Mouse (Mus musculus) ES-E14 (cell line): ENCODE results near the gene Dnah12. TPM values are rescaled to one million over a fixed set of nuclear protein-coding genes. Genes with fewer than 3 reads are reported as not detected.
"Not testable (repeated sequence)": the region's sequence is repeated elsewhere in the genome, so short reads cannot be mapped to it uniquely, and the experiment has no call there.

Experiments
- DNase-seq: peaks from one replicate; pipeline ENCODE4 v3.0.0-alpha.2; 2013; ENCODE audit warnings: low read depth, low spot score
- H3K27ac ChIP-seq: 2 replicates; pipeline ENCODE4 v1.5.1; 2012; ENCODE audit warnings: low read depth, mild to moderate bottlenecking, low read length, moderate library complexity, mixed read lengths; ENCODE audit not compliant: poor library complexity, insufficient read depth, severe bottlenecking
- H3K36me3 ChIP-seq: 2 replicates; pipeline ENCODE4 v1.6.1; 2012; ENCODE audit warnings: mild to moderate bottlenecking, low read length, moderate library complexity, mixed read lengths; ENCODE audit not compliant: control insufficient read depth, poor library complexity, insufficient read depth, severe bottlenecking
- H3K4me1 ChIP-seq, 2 experiments: fragments of 150-350 bp in 1 of 2; sonication (generic) in 1 of 2; 2 replicates each; pipeline ENCODE4 v1.6.1; 2012; ENCODE audit warnings: low read length in 2 of 2, mild to moderate bottlenecking in 1 of 2, mixed read lengths in 1 of 2; ENCODE audit not compliant: control insufficient read depth in 2 of 2, insufficient read depth in 2 of 2, poor library complexity in 1 of 2
- H3K4me3 ChIP-seq, 2 experiments: fragments of 150-350 bp in 1 of 2; sonication (generic) in 1 of 2; 2 replicates each; pipeline ENCODE4 v1.5.1; 2012; ENCODE audit warnings: low read length in 2 of 2, low read depth in 1 of 2, mild to moderate bottlenecking in 1 of 2, mixed read lengths in 1 of 2; ENCODE audit not compliant: insufficient read depth in 1 of 2, poor library complexity in 1 of 2, severe bottlenecking in 1 of 2
- H3K9ac ChIP-seq: 2 replicates; pipeline ENCODE4 v1.6.1; 2012; ENCODE audit warnings: low read depth, mild to moderate bottlenecking, low read length, mixed read lengths; ENCODE audit not compliant: poor library complexity, insufficient read depth, severe bottlenecking
- H3K9me3 ChIP-seq: fragments of 150-350 bp; sonication (generic); 2 replicates; pipeline ENCODE4 v1.6.1; 2012; ENCODE audit warnings: low read depth, mild to moderate bottlenecking, low read length; ENCODE audit not compliant: control insufficient read depth, insufficient read depth
- CHD2 ChIP-seq: IDR thresholded peaks from 2 replicates; pipeline ENCODE4 v1.6.1; 2014; ENCODE audit warnings: mild to moderate bottlenecking, low read depth, low read length, inconsistent platforms
- HCFC1 ChIP-seq: IDR thresholded peaks from 2 replicates; pipeline ENCODE4 v1.6.1; 2012; ENCODE audit warnings: low read length, inconsistent platforms, borderline replicate concordance; ENCODE audit not compliant: insufficient read depth
- MAFK ChIP-seq: IDR thresholded peaks from 2 replicates; pipeline ENCODE4 v1.6.1; 2014; ENCODE audit warnings: mild to moderate bottlenecking, low read depth, low read length, inconsistent platforms; ENCODE audit not compliant: insufficient read depth
- ZC3H11A ChIP-seq: IDR thresholded peaks from 2 replicates; pipeline ENCODE4 v1.6.1; 2012; ENCODE audit warnings: low read depth, mild to moderate bottlenecking, inconsistent platforms, low read length, borderline replicate concordance
- ZNF384 ChIP-seq: IDR thresholded peaks from 2 replicates; pipeline ENCODE4 v1.6.1; 2012; ENCODE audit warnings: low read depth, low read length, inconsistent platforms
- in situ Hi-C, 2 experiments: fragments of 600-800 bp; cut with MboI; formaldehyde crosslinking; loops; one replicate each; pipeline ENCODE4 v1.15.1; 2025; ENCODE audit warnings: low sequenced_read_pairs in 2 of 2, inconsistent platforms in 1 of 2; ENCODE audit not compliant: unreplicated experiment in 2 of 2
- total RNA-seq: library from RNA; depleted of rRNA; stranded (reverse); fragments of 300-350 nt; gene quantifications from 2 replicates; pipeline ENCODE4 v1.2.3, GENCODE M21; 2012

Gene Dnah12
- total RNA-seq, 1 experiment: 0.13 TPM

DNA sequence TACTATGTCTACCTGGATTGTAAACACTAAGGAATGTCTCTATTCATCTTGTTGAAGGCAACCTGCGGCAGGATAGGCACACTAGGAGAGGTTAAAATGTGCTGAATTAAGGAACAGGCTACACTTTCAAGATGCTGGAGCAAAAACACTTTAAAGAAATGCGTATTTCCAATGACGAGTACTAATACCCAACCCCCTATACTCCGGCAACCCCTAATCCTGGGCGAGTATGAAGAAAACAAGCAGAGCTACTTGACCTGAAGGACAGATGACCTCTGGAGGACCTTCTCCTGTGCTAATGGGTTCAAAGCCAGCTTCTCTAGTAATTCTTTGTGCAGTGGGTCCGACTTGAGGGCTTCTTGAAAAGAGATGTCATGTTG lies 25.1 kb upstream of the Dnah12 start:
- in situ Hi-C loops: no loop called here
- Histone ChIP-seq H3K4me1 (0 out of 4 replicates have a peak, but pooled peaks cover 0 to 4% of the 10 kb centered on the region in 2 experiments), H3K9ac (peak overlapping the region; percentile 92), H3K27ac (no peak overlapping the region), H3K4me3 (peak overlapping the region; percentile 90 to 99), H3K36me3 (peaks cover 8% of the 10 kb centered on the region), H3K9me3 (no peaks in the 10 kb centered on the region)
- no peak for DNase-seq
- TF ChIP-seq CHD2 (no peak), HCFC1 (no peak), ZC3H11A (no peak)

- 0 out of 4 replicates have a peak, but pooled peaks cover 0 to 4% of the 10 kb centered on the region in 2 experiments for H3K4me1 ChIP-seq
- in situ Hi-C loops: no loop called here
- peak overlapping the region; percentile 90 to 99 for H3K4me3 ChIP-seq
- no peak for DNase-seq
- no peaks in the 10 kb centered on the region for H3K9me3 ChIP-seq
- peak overlapping the region; percentile 77; the same call in 1 of the 2 replicates for H3K27ac ChIP-seq
- TF ChIP-seq HCFC1: no peak
- no peak for TF ChIP-seq CHD2
- TF ChIP-seq ZNF384: no peak
- no peak for TF ChIP-seq ZC3H11A
- no peak for TF ChIP-seq MAFK
- H3K36me3 ChIP-seq: peaks cover 8% of the 10 kb centered on the region
- H3K9ac ChIP-seq: peak overlapping the region; percentile 92
These were observed 24.4 kb upstream of the Dnah12 start for GRCm38 (mm10) chr14:26668371-26669291.

DNA sequence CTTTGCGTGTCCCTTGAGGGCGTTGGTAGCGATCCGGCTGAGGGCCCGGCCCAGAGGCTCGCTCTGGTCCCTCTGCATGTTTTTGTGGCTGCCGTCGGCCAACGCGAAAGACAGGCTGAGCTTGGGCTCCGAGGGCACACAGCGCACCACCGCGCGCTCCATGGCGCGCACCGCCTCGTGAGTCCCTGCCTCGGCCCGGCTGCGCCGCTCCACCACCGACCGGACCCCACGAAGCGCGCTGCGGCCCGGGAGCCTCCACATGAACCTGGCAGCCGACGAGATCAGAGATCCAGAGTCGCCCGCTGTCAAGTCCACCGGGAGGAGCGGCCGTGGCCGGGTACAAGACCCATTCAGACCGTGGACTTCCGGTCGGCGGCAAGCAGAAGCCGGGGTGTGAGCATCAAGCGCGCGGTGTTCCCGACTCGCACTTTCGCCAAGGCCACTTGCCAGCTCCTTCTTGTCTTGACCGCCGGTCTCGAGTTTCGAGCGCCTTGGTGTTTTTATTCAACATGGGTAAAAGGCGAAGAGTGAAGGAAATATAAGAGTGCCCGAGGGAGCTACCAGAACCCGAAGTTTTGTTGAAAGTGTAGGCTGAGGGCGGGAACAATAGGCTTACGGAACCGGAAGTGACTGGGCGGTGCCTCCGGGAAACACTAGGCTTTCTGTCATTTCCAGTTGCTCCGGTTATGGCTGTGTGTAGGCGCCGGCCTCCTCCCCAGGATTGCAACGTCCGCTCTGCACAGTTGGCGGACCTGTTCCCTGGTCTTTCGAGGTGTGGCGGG lies 23.6 kb upstream of the Dnah12 start, which contains the start of gene Pde12:
Pde12 (minus strand) TSS at position 592 of the 782 bp plus-strand sequence.
- Histone ChIP-seq H3K36me3 (peaks cover 6% of the 10 kb centered on the region), H3K9ac (peak within 1 kb of the TSS; percentile 92), H3K9me3 (no peaks in the 10 kb centered on the region), H3K27ac (peak within 1 kb of the TSS; percentile 77), H3K4me3 (peak within 1 kb of the TSS; percentile 90 to 99), H3K4me1 (0 out of 4 replicates have a peak, but pooled peaks cover 0 to 4% of the 10 kb centered on the region in 2 experiments)
- TF ChIP-seq ZNF384 (no peak), CHD2 (no peak), ZC3H11A (peak; percentile 100), HCFC1 (peak; percentile 68)
- in situ Hi-C loops: no loop called here
- peak; percentile 80 for DNase-seq

GRCm38 (mm10) chr14:26670964-26671363 lies 22.1 kb upstream of the Dnah12 start:
- H3K27ac ChIP-seq: no peak overlapping the region
- TF ChIP-seq HCFC1 (no peak), MAFK (no peak), CHD2 (no peak), ZNF384 (no peak), ZC3H11A (no peak)
- no peak overlapping the region; a peak in 1 of 4 replicates for H3K4me3 ChIP-seq
- H3K4me1 ChIP-seq: peaks cover 3 to 4% of the 10 kb centered on the region in 2 experiments; a peak in 2 of 4 replicates
- in situ Hi-C loops: no loop called here
- DNase-seq: no peak
- H3K36me3 ChIP-seq: no peaks in the 10 kb centered on the region; the same call in 1 of the 2 replicates
- no peak overlapping the region for H3K9ac ChIP-seq
- no peaks in the 10 kb centered on the region for H3K9me3 ChIP-seq

DNA sequence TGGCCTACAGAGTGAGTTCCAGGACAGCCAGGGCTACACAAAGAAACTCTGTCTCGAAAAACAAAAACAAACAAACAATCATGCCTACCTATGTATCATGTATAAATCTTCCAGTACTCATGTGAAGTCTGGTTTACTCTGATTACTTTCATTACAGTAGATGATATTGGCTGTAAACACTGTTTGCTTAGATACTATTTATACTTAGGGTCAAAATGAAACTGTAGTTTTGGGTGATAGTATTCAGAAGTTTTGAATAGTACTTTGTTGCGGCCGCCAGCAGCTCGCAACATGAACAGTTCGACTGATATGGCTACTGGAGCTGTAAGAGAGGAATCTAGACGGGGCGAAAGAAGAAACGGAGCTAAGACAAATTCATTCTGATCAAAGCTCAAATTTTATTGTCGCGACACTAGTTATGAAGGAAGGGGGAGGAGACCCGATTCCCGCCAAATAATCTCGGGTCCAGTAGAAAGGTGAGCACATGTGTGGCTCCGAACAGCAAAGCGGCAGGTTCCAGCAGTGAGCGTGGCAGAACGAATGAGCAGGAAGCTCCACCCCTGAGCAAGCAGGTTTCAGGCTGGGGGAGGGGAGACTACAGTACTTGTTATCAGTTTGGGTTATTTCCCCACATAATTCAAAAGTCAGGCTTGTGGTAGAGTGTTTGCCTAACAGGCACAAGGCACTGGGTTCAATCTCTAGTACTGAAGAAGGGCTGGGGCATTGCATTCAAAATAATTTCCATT lies 21.0 kb upstream of the Dnah12 start:
- in situ Hi-C loops, H3K9me3 ChIP-seq, H3K27ac ChIP-seq, H3K36me3 ChIP-seq, DNase-seq, H3K4me1 ChIP-seq, H3K9ac ChIP-seq: not testable (repeated sequence)
- peak overlapping the region in 1 of 2 experiments; percentile 10; a peak in 1 of 4 replicates for H3K4me3 ChIP-seq

GRCm38 (mm10) chr14:26674476-26675169 lies 18.5 kb upstream of the Dnah12 start:
- in situ Hi-C loops, DNase-seq: not testable (repeated sequence)

More at GRCm38 (mm10) chr14:26674476-26675169, 18.5 kb upstream of the Dnah12 start:
- not testable (repeated sequence) for H3K9me3 ChIP-seq, H3K4me1 ChIP-seq, H3K36me3 ChIP-seq, H3K4me3 ChIP-seq, H3K27ac ChIP-seq, H3K9ac ChIP-seq
